Mouse (Mus musculus) spleen, embryonic (tissue): ENCODE measurements around the gene Mprip.

Source experiments
- CTCF ChIA-PET: fragments of 350-600 bp; sonication (Branson Sonifier 250); formaldehyde crosslinking; loops from one replicate; lab custom pipeline; 2022; lab: Charles Lee

Gene Mprip

GRCm38 (mm10) chr11:59793390-59793789 is 132.3 kb downstream of the Mprip start:
- CTCF ChIA-PET, result no interaction called here

GRCm38 (mm10) chr11:59800412-59800811 is 139.3 kb downstream of the Mprip start:
- CTCF ChIA-PET, result no interaction called here

GRCm38 (mm10) chr11:59801881-59802280 is 140.8 kb downstream of the Mprip start:
- CTCF ChIA-PET, result interaction anchor here (0.6 kb wide), 1 partner anchor 33 kb away, joined by 3 read pairs; no protein-coding TSS in a partner anchor

GRCm38 (mm10) chr11:59803516-59803915 is 142.4 kb downstream of the Mprip start:
- CTCF ChIA-PET, result no interaction called here

GRCm38 (mm10) chr11:59804409-59805110 is 143.5 kb downstream of the Mprip start:
- CTCF ChIA-PET, result no interaction called here

- CTCF ChIA-PET, result no interaction called here
These were observed 144.2 kb downstream of the Mprip start for GRCm38 (mm10) chr11:59805256-59805655.

GRCm38 (mm10) chr11:59805656-59806055 is 144.6 kb downstream of the Mprip start:
- CTCF ChIA-PET, result no interaction called here

- CTCF ChIA-PET, result no interaction called here
These were observed 147.3 kb downstream of the Mprip start for GRCm38 (mm10) chr11:59808170-59808960.

GRCm38 (mm10) chr11:59809071-59809669 is 148.1 kb downstream of the Mprip start:
- CTCF ChIA-PET, result no interaction called here

- CTCF ChIA-PET, result no interaction called here
These were observed 148.8 kb downstream of the Mprip start, which contains the start of gene Flcn for GRCm38 (mm10) chr11:59809670-59810474. TSS of gene Flcn (minus strand) at chr11:59810016.

- CTCF ChIA-PET, result no interaction called here
These were observed 149.5 kb downstream of the Mprip start for GRCm38 (mm10) chr11:59810480-59811158.

- CTCF ChIA-PET, result no interaction called here
These were observed 150.1 kb downstream of the Mprip start for GRCm38 (mm10) chr11:59811211-59811610.

- CTCF ChIA-PET, result no interaction called here
These were observed 152.2 kb downstream of the Mprip start for GRCm38 (mm10) chr11:59813276-59813675.

GRCm38 (mm10) chr11:59814311-59814710 is 153.2 kb downstream of the Mprip start:
- CTCF ChIA-PET, result no interaction called here

GRCm38 (mm10) chr11:59814936-59815335 is 153.8 kb downstream of the Mprip start:
- CTCF ChIA-PET, result interaction anchor here (0.6 kb wide), 1 partner anchor 27 kb away, joined by 9 read pairs; the partner anchor contains the start of gene Pld6

GRCm38 (mm10) chr11:59815482-59816065 is 154.5 kb downstream of the Mprip start:
- CTCF ChIA-PET, result interaction anchor here (0.6 kb wide), 1 partner anchor 28 kb away, joined by 9 read pairs; the partner anchor contains the start of gene Pld6

GRCm38 (mm10) chr11:59817916-59818315 is 156.8 kb downstream of the Mprip start:
- CTCF ChIA-PET, result no interaction called here

- CTCF ChIA-PET, result no interaction called here
These were observed 160.5 kb downstream of the Mprip start for GRCm38 (mm10) chr11:59821625-59822024.
